Mouse (Mus musculus): ENCODE measurements around the gene Atp1b1. TPM values are rescaled to one million over a fixed set of nuclear protein-coding genes. Genes with fewer than 3 reads are reported as not detected.

The Atp1b1 gene
- polyA plus RNA-seq, 2 experiments from 2014 or later = 1.7 to 2.2 TPM

Other genes starting within 250 kb of the Atp1b1 start
- gene Slc19a2, start 209.3 kb downstream of the Atp1b1 start, polyA plus RNA-seq (2017; shearing (Covaris generic)) = 1 to 10 TPM; 2.1 to 2.7 TPM
- gene Ccdc181, start 182.8 kb downstream of the Atp1b1 start, polyA plus RNA-seq (2017; shearing (Covaris generic)) = 10 to 100 TPM in 1 of 2 experiments, 1 to 10 TPM in 1; 9.9 to 10.8 TPM
- gene Nme7, start 154.2 kb downstream of the Atp1b1 start, polyA plus RNA-seq (2017; shearing (Covaris generic)) = 10 to 100 TPM; 12.4 to 19.6 TPM
- 10 to 100 TPM; 17.9 to 21.2 TPM for gene Blzf1, start 150.9 kb downstream of the Atp1b1 start, polyA plus RNA-seq (2017; shearing (Covaris generic))

Data from activated CD4-positive, CD25-positive, alpha-beta regulatory T cell, adult 4 months (primary cell).